Mouse (Mus musculus) liver, embryonic 12.5 days (tissue): Measurements from ENCODE around the gene Galr2. TPM values are rescaled to one million over a fixed set of nuclear protein-coding genes. Genes with fewer than 3 reads are reported as not detected.

Source experiments
- ATAC-seq: fragments of 200-750 bp; cut with Nextera tagmentation; 2 replicates; pipeline ENCODE4 v1.8.0; 2017; ENCODE audit warnings: moderate number of reproducible peaks, mild to moderate bottlenecking, moderate library complexity
- H3K27ac ChIP-seq: fragments of 300-500 bp; sonication (generic); 2 replicates; pipeline ENCODE4 v1.5.1; 2016; ENCODE audit warnings: mild to moderate bottlenecking
- H3K27me3 ChIP-seq: fragments of 300-500 bp; sonication (generic); replicated peaks from 2 replicates; pipeline ENCODE4 v1.6.1; 2016; ENCODE audit warnings: mild to moderate bottlenecking, moderate library complexity
- H3K36me3 ChIP-seq: fragments of 300-500 bp; sonication (generic); 2 replicates; pipeline ENCODE4 v1.6.1; 2016; ENCODE audit warnings: mild to moderate bottlenecking, moderate library complexity
- H3K4me1 ChIP-seq: fragments of 300-500 bp; sonication (generic); 2 replicates; pipeline ENCODE4 v1.6.1; 2016
- H3K4me2 ChIP-seq: fragments of 300-500 bp; sonication (generic); 2 replicates; pipeline ENCODE4 v1.6.1; 2016; ENCODE audit warnings: mild to moderate bottlenecking, moderate library complexity
- H3K4me3 ChIP-seq: fragments of 300-500 bp; sonication (generic); 2 replicates; pipeline ENCODE4 v1.5.1; 2016; ENCODE audit warnings: mild to moderate bottlenecking, moderate library complexity
- H3K9ac ChIP-seq: fragments of 300-500 bp; sonication (generic); 2 replicates; pipeline ENCODE4 v1.6.1; 2016; ENCODE audit warnings: mild to moderate bottlenecking, moderate library complexity
- H3K9me3 ChIP-seq: fragments of 300-500 bp; sonication (generic); replicated peaks from 2 replicates; pipeline ENCODE4 v1.6.1; 2016; ENCODE audit warnings: mild to moderate bottlenecking, moderate library complexity
- WGBS: fragments of 180-500 bp; shearing (Covaris S2); methylation state at CpG from one replicate; pipeline ENCODE4 v1.1.7; 2016; ENCODE audit not compliant: insufficient replicate concordance; 5-methylcytosine and 5-hydroxymethylcytosine counted together
- polyA plus RNA-seq: library from polyadenylated mRNA; unstranded; fragments of >200 nt; fragmentation: Nextera tagmentation; extraction: Ambion mirVana; gene quantifications from 2 replicates; pipeline ENCODE4 v1.2.1, GENCODE M21; 2016

Galr2 gene
- polyA plus RNA-seq: not detected in 2 replicates

DNA sequence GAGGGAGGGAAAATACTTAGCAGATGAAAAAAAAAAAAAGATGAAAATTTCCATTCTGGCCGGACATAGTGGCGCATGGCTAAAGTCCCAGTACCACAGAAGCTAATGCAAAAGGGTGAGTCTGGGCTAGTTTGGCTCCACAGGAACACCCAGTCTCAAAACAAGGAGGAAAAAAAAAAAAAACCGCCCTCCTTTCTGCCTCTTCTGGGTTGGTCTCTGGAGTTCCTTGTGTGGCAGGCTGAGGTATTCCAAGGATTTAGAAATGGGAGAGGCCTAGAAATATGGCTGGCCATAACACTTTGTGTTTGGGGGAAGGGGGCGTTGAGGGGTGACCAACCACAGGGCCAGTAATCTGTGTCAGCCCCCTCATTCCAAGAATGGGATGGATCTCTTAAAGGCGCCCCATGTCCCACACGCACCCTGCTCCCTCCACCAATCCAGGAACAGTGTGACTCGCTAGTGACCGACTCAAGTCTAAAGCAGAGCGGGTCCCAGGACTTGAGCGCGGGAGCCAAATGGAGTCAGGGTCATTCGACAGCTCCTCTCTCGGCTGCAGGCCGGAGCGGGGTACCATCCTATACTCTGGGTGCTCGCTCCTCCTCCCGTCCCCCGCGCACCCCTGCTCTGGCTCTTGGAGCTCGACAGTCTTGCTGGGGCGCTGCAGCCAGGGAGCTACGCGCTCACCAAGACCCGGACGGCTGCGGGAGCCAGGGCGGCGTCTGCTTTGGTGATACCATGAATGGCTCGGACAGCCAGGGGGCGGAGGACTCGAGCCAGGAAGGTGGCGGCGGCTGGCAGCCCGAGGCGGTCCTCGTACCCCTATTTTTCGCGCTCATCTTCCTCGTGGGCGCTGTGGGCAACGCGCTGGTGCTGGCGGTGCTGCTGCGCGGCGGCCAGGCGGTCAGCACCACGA, at the start of gene Galr2:
Galr2 (plus strand) TSS at position 189 of the 913 bp plus-strand sequence.
- peaks cover 69% of the 10 kb centered on the region for H3K27me3 ChIP-seq
- no peaks in the 10 kb centered on the region for H3K36me3 ChIP-seq
- H3K4me2 ChIP-seq: peak within 1 kb of the TSS; percentile 43
- peaks cover 8% of the 10 kb centered on the region for H3K4me1 ChIP-seq
- peak within 1 kb of the TSS; percentile 28 for H3K4me3 ChIP-seq
- H3K9me3 ChIP-seq: peaks cover 4% of the 10 kb centered on the region; the same call in 1 of the 2 replicates
- no peak for ATAC-seq
- H3K9ac ChIP-seq: no peak within 1 kb of the TSS
- WGBS: 8% methylated on average over 48 of the region's 48 CpGs
- H3K27ac ChIP-seq: no peak within 1 kb of the TSS

GRCm38 (mm10) chr11:116232427-116232826, 48.3 kb upstream of the Galr2 start:
- Histone ChIP-seq H3K4me1 (peaks cover under 1% of the 10 kb centered on the region; the same call in 1 of the 2 replicates), H3K36me3 (no peaks in the 10 kb centered on the region), H3K4me2 (peak overlapping the region; percentile 19; the same call in 1 of the 2 replicates), H3K9me3 (no peaks in the 10 kb centered on the region), H3K9ac (no peak overlapping the region), H3K27ac (no peak overlapping the region), H3K4me3 (no peak overlapping the region), H3K27me3 (peaks cover 78% of the 10 kb centered on the region)
- 41% methylated on average over 17 of the region's 17 CpGs for WGBS
- ATAC-seq: no peak

GRCm38 (mm10) chr11:116234901-116235300, 45.8 kb upstream of the Galr2 start:
- Histone ChIP-seq H3K27ac (no peak overlapping the region), H3K9ac (no peak overlapping the region), H3K27me3 (peaks cover 85% of the 10 kb centered on the region), H3K9me3 (no peaks in the 10 kb centered on the region), H3K4me3 (no peak overlapping the region), H3K36me3 (no peaks in the 10 kb centered on the region), H3K4me2 (no peak overlapping the region), H3K4me1 (peaks cover 12% of the 10 kb centered on the region)
- ATAC-seq: no peak
- WGBS: 60% methylated on average over 8 of the region's 8 CpGs

- Histone ChIP-seq H3K9me3 (no peaks in the 10 kb centered on the region), H3K27ac (no peak within 1 kb of the TSS), H3K4me2 (peak within 1 kb of the TSS; percentile 53), H3K4me1 (peaks cover 17% of the 10 kb centered on the region), H3K9ac (no peak within 1 kb of the TSS), H3K27me3 (peaks cover 63% of the 10 kb centered on the region), H3K36me3 (no peaks in the 10 kb centered on the region), H3K4me3 (peak within 1 kb of the TSS; percentile 27)
- peak; percentile 51 for ATAC-seq
- WGBS: 20% methylated on average over 31 of the region's 31 CpGs
These were observed 42.9 kb upstream of the Galr2 start, which contains the start of gene Evpl for GRCm38 (mm10) chr11:116237742-116238395. Evpl (minus strand) TSS chr11:116238077.

- Histone ChIP-seq H3K27ac (no peak overlapping the region), H3K4me2 (no peak overlapping the region), H3K4me1 (peaks cover 17% of the 10 kb centered on the region), H3K4me3 (no peak overlapping the region), H3K9me3 (no peaks in the 10 kb centered on the region), H3K9ac (no peak overlapping the region), H3K36me3 (peaks cover 15% of the 10 kb centered on the region), H3K27me3 (peaks cover 44% of the 10 kb centered on the region)
- whole genome bisulfite sequencing: 66% methylated on average over 7 of the region's 7 CpGs
- no peak for ATAC-seq
These were observed 40.9 kb upstream of the Galr2 start for GRCm38 (mm10) chr11:116239797-116240196.

- H3K4me3 ChIP-seq: no peak overlapping the region
- H3K4me2 ChIP-seq: no peak overlapping the region
- ATAC-seq: no peak
- 64% methylated on average over 12 of the region's 12 CpGs for WGBS
- peaks cover 26% of the 10 kb centered on the region for H3K27me3 ChIP-seq
- H3K9me3 ChIP-seq: no peaks in the 10 kb centered on the region
- no peak overlapping the region for H3K27ac ChIP-seq
- peaks cover 35% of the 10 kb centered on the region for H3K36me3 ChIP-seq
- H3K4me1 ChIP-seq: peaks cover 17% of the 10 kb centered on the region
- H3K9ac ChIP-seq: no peak overlapping the region
These were observed 38.9 kb upstream of the Galr2 start for GRCm38 (mm10) chr11:116241744-116242235.

DNA sequence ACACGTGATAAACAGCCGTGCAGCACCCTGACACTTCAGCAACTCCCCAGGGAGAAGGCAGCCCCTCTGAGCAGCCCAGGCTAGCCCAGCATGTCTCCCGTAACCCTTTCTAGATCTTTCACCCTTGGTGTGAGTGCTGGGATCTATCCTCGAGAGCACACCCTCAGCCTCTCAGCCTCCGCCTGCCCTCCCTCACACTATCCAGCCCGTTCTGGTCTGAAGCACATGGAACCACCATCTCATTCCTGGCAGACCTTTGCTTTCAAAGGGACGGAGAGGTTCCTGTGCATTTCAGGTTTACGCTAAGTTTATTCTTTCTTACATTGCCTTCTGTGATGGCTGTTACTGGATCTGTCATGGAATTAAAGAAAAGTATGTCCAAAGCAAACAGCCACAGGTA, 36.2 kb upstream of the Galr2 start:
- no peaks in the 10 kb centered on the region for H3K9me3 ChIP-seq
- no peak overlapping the region for H3K27ac ChIP-seq
- no peak for ATAC-seq
- WGBS: 79% methylated on average over 8 of the region's 8 CpGs
- peaks cover 63% of the 10 kb centered on the region for H3K36me3 ChIP-seq
- no peak overlapping the region for H3K4me3 ChIP-seq
- peaks cover 2% of the 10 kb centered on the region; the same call in 1 of the 2 replicates for H3K27me3 ChIP-seq
- H3K4me2 ChIP-seq: no peak overlapping the region
- H3K9ac ChIP-seq: no peak overlapping the region
- peaks cover 5% of the 10 kb centered on the region; the same call in 1 of the 2 replicates for H3K4me1 ChIP-seq

- no peak overlapping the region for H3K9ac ChIP-seq
- H3K27me3 ChIP-seq: no peaks in the 10 kb centered on the region
- ATAC-seq: no peak
- H3K4me3 ChIP-seq: no peak overlapping the region
- no peak overlapping the region for H3K4me2 ChIP-seq
- no peak overlapping the region for H3K27ac ChIP-seq
- no peaks in the 10 kb centered on the region for H3K9me3 ChIP-seq
- H3K36me3 ChIP-seq: peaks cover 73% of the 10 kb centered on the region
- 73% methylated on average over 6 of the region's 6 CpGs for WGBS
- peaks cover 5% of the 10 kb centered on the region; the same call in 1 of the 2 replicates for H3K4me1 ChIP-seq
These were observed 35.1 kb upstream of the Galr2 start for GRCm38 (mm10) chr11:116245616-116246015.

DNA sequence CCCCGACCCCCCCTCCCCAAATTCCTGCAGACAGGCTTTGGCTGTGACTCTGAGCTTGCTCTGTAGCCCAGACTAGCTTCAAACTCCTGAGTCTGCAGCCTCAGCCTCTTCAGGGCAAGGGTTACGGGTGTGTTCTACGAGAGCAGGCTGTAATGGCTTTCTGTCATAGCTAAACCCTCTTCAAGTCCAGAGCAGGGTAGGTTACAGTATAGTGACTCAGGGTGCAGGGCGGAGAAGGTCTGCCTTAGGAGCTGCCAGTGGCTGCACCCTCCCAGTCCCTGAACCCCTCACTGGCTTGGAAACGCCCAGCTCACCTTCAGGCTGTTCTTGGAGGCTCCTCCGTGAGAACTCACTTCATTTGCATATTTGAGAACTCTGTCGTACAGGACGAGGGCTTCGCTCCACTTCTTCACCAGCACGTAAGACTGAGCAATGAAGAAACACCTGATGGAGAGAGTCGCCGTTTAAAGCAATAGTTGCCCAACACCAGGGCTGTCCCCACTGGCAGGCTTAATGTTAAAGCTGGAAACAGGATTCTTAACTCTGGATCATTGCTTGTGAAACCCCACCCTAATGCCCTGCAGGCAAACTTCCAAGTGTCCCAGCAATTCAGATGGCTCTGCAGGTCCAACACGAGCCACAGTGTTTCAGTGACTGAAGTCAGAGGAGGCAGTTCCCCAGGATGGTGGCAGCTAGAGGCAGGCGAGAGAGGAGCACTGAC, 33.1 kb upstream of the Galr2 start:
- no peak for ATAC-seq
- Histone ChIP-seq H3K4me2 (no peak overlapping the region), H3K36me3 (peaks cover 94% of the 10 kb centered on the region), H3K4me3 (no peak overlapping the region), H3K9me3 (no peaks in the 10 kb centered on the region), H3K27me3 (no peaks in the 10 kb centered on the region), H3K9ac (no peak overlapping the region), H3K27ac (no peak overlapping the region), H3K4me1 (no peaks in the 10 kb centered on the region)
- WGBS: 79% methylated on average over 14 of the region's 14 CpGs

GRCm38 (mm10) chr11:116250898-116251297, 29.8 kb upstream of the Galr2 start:
- Histone ChIP-seq H3K27me3 (no peaks in the 10 kb centered on the region), H3K4me1 (peaks cover 7% of the 10 kb centered on the region), H3K4me3 (no peak overlapping the region), H3K9ac (no peak overlapping the region), H3K36me3 (peaks cover 100% of the 10 kb centered on the region), H3K27ac (no peak overlapping the region), H3K4me2 (no peak overlapping the region), H3K9me3 (no peaks in the 10 kb centered on the region)
- 90% methylated on average over 8 of the region's 8 CpGs for WGBS
- no peak for ATAC-seq

DNA sequence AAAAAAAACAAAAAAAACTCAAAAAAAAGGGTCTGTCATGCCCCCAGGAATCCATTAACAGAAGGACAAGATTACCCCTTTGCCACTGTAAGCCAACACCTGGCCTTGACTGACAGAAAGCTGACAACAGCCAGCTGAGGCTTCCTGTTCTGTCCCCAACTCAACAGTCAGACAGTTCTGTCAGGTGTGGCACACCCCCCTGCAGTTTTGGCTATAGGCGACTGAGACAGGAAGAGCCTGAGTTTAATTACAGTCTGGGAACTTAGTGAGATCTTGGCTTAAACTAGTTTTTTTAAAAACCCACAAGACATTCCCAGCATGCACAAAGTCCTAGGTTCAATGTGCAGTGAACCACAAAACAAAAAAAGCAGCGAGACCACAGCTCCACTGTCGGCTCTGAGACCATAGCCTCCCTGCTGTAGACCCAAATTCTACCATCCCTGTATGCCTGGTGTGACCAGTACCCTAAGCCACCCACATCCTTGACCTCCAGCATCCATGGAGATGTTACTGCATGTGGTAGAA, 27.6 kb upstream of the Galr2 start:
- Histone ChIP-seq H3K4me2 (no peak overlapping the region), H3K4me1 (peaks cover 13% of the 10 kb centered on the region), H3K36me3 (peaks cover 100% of the 10 kb centered on the region), H3K9ac (no peak overlapping the region), H3K27ac (no peak overlapping the region), H3K27me3 (no peaks in the 10 kb centered on the region), H3K4me3 (no peak overlapping the region), H3K9me3 (no peaks in the 10 kb centered on the region)
- ATAC-seq: no peak
- 70% methylated on average over 3 of the region's 3 CpGs for WGBS
